Mouse (Mus musculus) CH12.LX (cell line): ENCODE data around the gene Atp6ap1.

ENCODE experiments used
- BHLHE40 ChIP-seq: IDR thresholded peaks from 2 replicates; pipeline ENCODE4 v1.6.1; 2011; ENCODE audit warnings: mild to moderate bottlenecking, low read depth, low read length, improper control_type of control experiment
- CTCF ChIP-seq, 2 experiments: IDR thresholded peaks in 1 of 2; conservative IDR thresholded peaks in 1 of 2; 2 replicates each; pipeline ENCODE4 v1.5.1; 2011 to 2012; ENCODE audit warnings: low read depth in 2 of 2, low read length in 2 of 2, improper control_type of control experiment in 1 of 2, inconsistent platforms in 1 of 2, mild to moderate bottlenecking in 1 of 2, moderate library complexity in 1 of 2
- E2F4 ChIP-seq: IDR thresholded peaks from 2 replicates; pipeline ENCODE4 v1.6.1; 2011; ENCODE audit warnings: low read depth, low read length, improper control_type of control experiment; ENCODE audit not compliant: insufficient replicate concordance
- EP300 ChIP-seq: IDR thresholded peaks from 2 replicates; pipeline ENCODE4 v1.6.1; 2011; ENCODE audit warnings: low read length, improper control_type of control experiment
- MAX ChIP-seq: IDR thresholded peaks from 2 replicates; pipeline ENCODE4 v1.6.1; 2011; ENCODE audit warnings: low read length, improper control_type of control experiment
- NELFE ChIP-seq: IDR thresholded peaks from 2 replicates; pipeline ENCODE4 v1.6.1; 2011; ENCODE audit warnings: low read depth, low read length, improper control_type of control experiment
- POLR2A ChIP-seq: IDR thresholded peaks from 2 replicates; pipeline ENCODE4 v1.6.1; 2011; ENCODE audit warnings: low read depth, mild to moderate bottlenecking, improper control_type of control experiment, low read length
- USF2 ChIP-seq: conservative IDR thresholded peaks from 2 replicates; pipeline ENCODE4 v1.6.1; 2011; ENCODE audit warnings: low read depth, low read length, improper control_type of control experiment

- TF ChIP-seq CTCF (conservative IDR thresholded peaks at IDR 0.05 in 1 of 2, IDR thresholded peaks at IDR 0.05 in 1 of 2; ENCODE audit: low read depth in 2 of 2, low read length in 2 of 2) (no peak; a peak in 1 of 4 replicates), BHLHE40 (no peak), EP300 (no peak), POLR2A (peak; percentile 84), E2F4 (no peak), USF2 (no peak), MAX (no peak), NELFE (peak; percentile 72; the same call in 1 of the 2 replicates)
Measured at GRCm38 (mm10) chrX:74304867-74305700, 8.2 kb downstream of the Atp6ap1 start, which contains the start of gene Gdi1.
